Mouse (Mus musculus) bone marrow, adult 2 months (tissue): Measurements from ENCODE around the gene Wfdc13. TPM values are rescaled to one million over a fixed set of nuclear protein-coding genes. Genes with fewer than 3 reads are reported as not detected.
A peak's percentile ranks its signal among the peaks of the same experiment; 100 is the strongest.
"Not testable (repeated sequence)": the region's sequence is repeated elsewhere in the genome, so short reads cannot be mapped to it uniquely, and the experiment has no call there.

Source experiments
- H3K27ac ChIP-seq: fragments of 200-500 bp; 2 replicates; pipeline ENCODE4 v1.5.1; 2012; ENCODE audit warnings: low read depth, mild to moderate bottlenecking, control low read depth, inconsistent platforms, low read length; ENCODE audit not compliant: control insufficient read depth, poor library complexity, insufficient read depth
- H3K4me1 ChIP-seq: fragments of 200-500 bp; 2 replicates; pipeline ENCODE4 v1.6.1; 2011; ENCODE audit warnings: low read length; ENCODE audit not compliant: control insufficient read depth, insufficient read depth
- H3K4me3 ChIP-seq: fragments of 200-500 bp; replicated peaks from 2 replicates; pipeline ENCODE3; 2011; ENCODE audit warnings: mild to moderate bottlenecking, low read depth, low read length, control low read depth; ENCODE audit not compliant: control insufficient read depth
- CTCF ChIP-seq: fragments of 200-500 bp; IDR thresholded peaks from 2 replicates; pipeline ENCODE4 v1.5.1; 2011; ENCODE audit warnings: low read length, control low read depth; ENCODE audit not compliant: control insufficient read depth, insufficient read depth
- POLR2A ChIP-seq: fragments of 200-500 bp; IDR thresholded peaks from 2 replicates; pipeline ENCODE4 v1.6.1; 2011; ENCODE audit warnings: low read depth, mild to moderate bottlenecking, control low read depth, low read length, borderline replicate concordance; ENCODE audit not compliant: control insufficient read depth
- WGBS: fragments of 180-500 bp; shearing (Covaris S2); methylation state at CpG from one replicate; pipeline ENCODE4 v1.1.7; 2018; 5-methylcytosine and 5-hydroxymethylcytosine counted together
- polyA plus RNA-seq: library from polyadenylated mRNA; stranded (reverse); fragments of >200 nt; gene quantifications from 2 replicates; pipeline ENCODE4 v1.2.4, GENCODE M21; 2011; ENCODE audit warnings: low replicate concordance; ENCODE audit not compliant: missing spikeins, insufficient read depth, insufficient read length

Wfdc13 gene
- polyA plus RNA-seq, 1 experiment = not detected

- no peaks in the 10 kb centered on the region for H3K4me1 ChIP-seq
- H3K4me3 ChIP-seq = no peak overlapping the region
- no peak overlapping the region for H3K27ac ChIP-seq
- TF ChIP-seq POLR2A (no peak), CTCF (no peak)
- WGBS = 70% methylated on average over 5 of the region's 5 CpGs
Measured at GRCm38 (mm10) chr2:164701761-164702160, 16.9 kb downstream of the Wfdc13 start.

GRCm38 (mm10) chr2:164704235-164704634 lies 19.3 kb downstream of the Wfdc13 start:
- TF ChIP-seq CTCF = no peak
- TF ChIP-seq POLR2A = no peak
- WGBS = 73% methylated on average over 5 of the region's 5 CpGs
- no peak overlapping the region for H3K27ac ChIP-seq
- H3K4me3 ChIP-seq = no peak overlapping the region
- H3K4me1 ChIP-seq = no peaks in the 10 kb centered on the region

DNA sequence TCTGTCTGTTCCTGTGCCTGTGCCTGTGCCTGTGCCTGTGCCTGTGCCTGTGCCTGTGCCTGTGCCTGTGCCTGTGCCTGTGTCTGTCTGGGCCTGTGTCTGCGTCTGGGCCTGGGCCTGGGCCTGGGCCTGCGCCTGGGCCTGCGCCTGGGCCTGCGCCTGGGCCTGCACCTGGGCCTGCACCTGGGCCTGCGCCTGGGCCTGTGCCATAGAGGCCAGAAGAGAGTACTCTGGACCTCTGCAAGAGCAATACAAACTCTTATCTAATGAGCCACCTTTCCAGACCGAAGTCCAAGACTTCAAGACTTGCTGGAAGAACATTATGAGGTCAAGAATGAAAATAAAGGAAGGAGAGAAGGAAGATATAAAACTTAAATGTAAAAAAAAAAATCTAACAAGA lies 20.4 kb downstream of the Wfdc13 start:
- no peak for TF ChIP-seq CTCF
- TF ChIP-seq POLR2A = no peak
- no peak overlapping the region for H3K4me3 ChIP-seq
- H3K27ac ChIP-seq = no peak overlapping the region
- no peaks in the 10 kb centered on the region for H3K4me1 ChIP-seq
- WGBS = 88% methylated on average over 6 of the region's 6 CpGs

GRCm38 (mm10) chr2:164705991-164706390 lies 21.1 kb downstream of the Wfdc13 start:
- H3K4me1 ChIP-seq = no peaks in the 10 kb centered on the region
- H3K4me3 ChIP-seq = no peak overlapping the region
- 82% methylated on average over 14 of the region's 14 CpGs for WGBS
- H3K27ac ChIP-seq = no peak overlapping the region
- no peak for TF ChIP-seq CTCF
- no peak for TF ChIP-seq POLR2A

DNA sequence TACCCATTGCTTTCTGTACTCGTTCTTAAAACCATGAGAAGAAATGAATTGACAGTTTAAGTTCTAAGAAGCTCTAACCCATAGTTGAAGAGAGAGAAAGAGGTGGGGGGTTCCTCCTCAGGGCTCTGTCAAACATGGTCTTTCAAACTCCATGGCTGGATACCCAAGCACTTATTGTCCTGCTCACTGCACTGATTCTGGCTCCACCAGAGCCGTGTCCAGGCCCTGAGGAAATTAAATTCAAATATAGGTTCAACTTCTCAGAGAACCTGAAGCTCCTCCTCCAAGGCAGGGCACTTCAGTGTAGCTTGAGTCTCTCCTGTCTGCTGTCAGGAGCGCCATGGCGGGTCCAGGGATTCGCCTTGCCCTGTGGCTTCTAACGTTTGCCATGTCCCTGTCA lies 30.1 kb downstream of the Wfdc13 start, which contains the start of gene Spint5:
Gene Spint5 (plus strand): TSS at position 301 of the 400 bp plus-strand sequence.
- no peak for TF ChIP-seq CTCF
- no peak for TF ChIP-seq POLR2A
- 70% methylated on average over 6 of the region's 6 CpGs for WGBS
- no peaks in the 10 kb centered on the region for H3K4me1 ChIP-seq
- H3K4me3 ChIP-seq = no peak within 1 kb of the TSS
- no peak within 1 kb of the TSS for H3K27ac ChIP-seq

DNA sequence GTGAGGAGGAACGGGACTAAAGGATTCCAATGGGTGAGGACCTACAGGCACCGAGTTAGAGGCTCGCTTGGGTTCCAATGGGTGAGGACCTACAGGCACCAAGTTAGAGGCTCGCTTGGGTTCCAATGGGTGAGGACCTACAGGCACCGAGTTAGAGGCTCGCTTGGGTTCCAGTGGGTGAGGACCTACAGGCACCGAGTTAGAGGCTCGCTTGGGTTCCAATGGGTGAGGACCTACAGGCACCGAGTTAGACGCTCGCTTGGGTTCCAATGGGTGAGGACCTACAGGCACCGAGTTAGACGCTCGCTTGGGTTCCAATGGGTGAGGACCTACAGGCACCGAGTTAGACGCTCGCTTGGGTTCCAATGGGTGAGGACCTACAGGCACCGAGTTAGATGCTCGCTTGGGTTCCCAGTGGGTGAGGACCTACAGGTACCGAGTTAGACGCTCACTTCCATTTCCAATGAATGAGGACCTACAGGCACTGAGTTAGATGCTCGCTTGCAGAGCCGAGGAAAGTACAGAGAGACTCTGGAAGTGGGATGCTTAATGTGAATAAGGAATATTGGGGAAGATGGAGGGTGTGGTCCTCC lies 31.4 kb downstream of the Wfdc13 start:
- H3K4me3 ChIP-seq = not testable (repeated sequence)
- WGBS = 88% methylated on average over 23 of the region's 23 CpGs

GRCm38 (mm10) chr2:164723276-164723675 lies 38.4 kb downstream of the Wfdc13 start:
- no peak overlapping the region for H3K4me3 ChIP-seq
- TF ChIP-seq POLR2A (no peak), CTCF (no peak)
- no peak overlapping the region for H3K27ac ChIP-seq
- H3K4me1 ChIP-seq = no peaks in the 10 kb centered on the region
- 78% methylated on average over 4 of the region's 4 CpGs for WGBS

More for the DNA sequence above, 31.4 kb downstream of the Wfdc13 start:
- not testable (repeated sequence) for H3K27ac ChIP-seq, H3K4me1 ChIP-seq

DNA sequence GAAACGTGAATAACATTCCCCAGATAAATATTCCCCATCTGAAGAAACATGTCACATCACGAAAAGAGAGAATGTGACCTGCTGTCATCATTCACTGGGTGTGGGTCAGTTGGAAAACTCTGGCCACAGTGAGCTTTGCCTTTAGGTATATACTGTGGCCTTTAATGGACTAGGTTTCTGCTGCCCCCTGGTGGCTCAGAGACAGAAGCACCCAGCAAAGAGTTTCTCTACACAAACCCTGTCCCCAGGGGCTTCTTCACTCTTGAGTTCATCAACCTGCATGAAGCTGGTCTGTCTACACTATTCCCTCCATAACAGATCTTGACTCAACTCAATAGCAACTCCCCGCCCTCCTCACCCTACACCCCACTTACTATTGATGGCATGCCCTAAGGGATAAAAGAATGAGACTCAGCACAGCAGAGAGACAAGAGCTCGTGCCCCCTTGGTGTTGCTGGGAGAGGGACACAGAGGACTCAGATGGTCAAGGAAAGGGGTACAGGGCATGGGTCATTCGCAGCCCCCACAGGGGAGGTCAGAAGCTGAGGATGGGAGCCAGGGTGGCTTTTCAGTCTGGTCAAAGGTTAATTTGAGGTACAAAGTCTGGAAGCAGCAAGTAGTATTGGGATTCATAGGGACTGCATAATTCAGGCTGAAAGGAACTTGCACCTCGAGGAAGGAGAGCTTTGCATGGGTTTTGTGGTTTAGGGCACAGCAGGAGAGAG lies 41.1 kb downstream of the Wfdc13 start:
- whole genome bisulfite sequencing = 24% methylated on average over 6 of the region's 6 CpGs

More for the DNA sequence above, 41.1 kb downstream of the Wfdc13 start:
- Histone ChIP-seq H3K4me1 (no peaks in the 10 kb centered on the region), H3K4me3 (no peak overlapping the region), H3K27ac (no peak overlapping the region)
- TF ChIP-seq CTCF = peak; percentile 77
- TF ChIP-seq POLR2A = no peak
